Mouse (Mus musculus) ES-Bruce4 (cell line): ENCODE measurements at regions not wholly inside any gene's neighbourhood (a gene's known extent, or its start where the extent isn't known, plus 50 kb on each side); places are given as distances from the start of the nearest gene placed in this dataset.
"Not testable (repeated sequence)": the region's sequence is repeated elsewhere in the genome, so short reads cannot be mapped to it uniquely, and the experiment has no call there.

Experiments used
- CTCF ChIP-seq: IDR thresholded peaks from one replicate; pipeline ENCODE4 v1.8.1; 2011; ENCODE audit warnings: low read depth, low read length
- EP300 ChIP-seq: IDR thresholded peaks from 2 replicates; pipeline ENCODE4 v1.6.1; 2011; ENCODE audit warnings: low read depth, low read length; ENCODE audit not compliant: insufficient read depth
- POLR2A ChIP-seq: IDR thresholded peaks from one replicate; pipeline ENCODE4 v1.8.1; 2011; ENCODE audit warnings: low read length; ENCODE audit not compliant: insufficient read depth

DNA sequence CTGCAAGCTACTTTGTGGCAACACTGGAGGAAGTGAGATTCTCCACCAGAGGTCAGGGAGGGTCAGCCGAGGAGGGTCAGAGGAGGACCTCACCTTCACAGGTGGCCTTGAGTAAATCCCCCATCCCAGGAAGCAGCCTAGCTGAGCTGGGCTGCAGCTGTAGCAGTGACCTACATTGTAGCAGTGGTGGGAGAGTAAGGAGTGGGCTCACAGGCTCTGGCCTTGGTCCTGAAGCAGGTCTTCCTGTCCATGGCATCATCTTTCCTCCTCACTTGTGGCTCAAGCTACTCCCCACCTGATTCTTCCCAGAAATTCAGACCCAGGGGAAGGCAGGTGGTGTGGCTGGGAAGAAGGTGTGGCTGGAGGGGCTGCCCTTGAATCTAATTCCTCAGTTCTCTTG lies 84.3 kb downstream of the 1810013L24Rik start:
- TF ChIP-seq CTCF, POLR2A, EP300: not testable (repeated sequence)
